Mouse (Mus musculus): Measurements from ENCODE around the gene Ppard. TPM values are rescaled to one million over a fixed set of nuclear protein-coding genes. Genes with fewer than 3 reads are reported as not detected.

Ppard gene
- polyA plus RNA-seq, 1 experiment from 2014 or later, result 1.5 TPM

DNA sequence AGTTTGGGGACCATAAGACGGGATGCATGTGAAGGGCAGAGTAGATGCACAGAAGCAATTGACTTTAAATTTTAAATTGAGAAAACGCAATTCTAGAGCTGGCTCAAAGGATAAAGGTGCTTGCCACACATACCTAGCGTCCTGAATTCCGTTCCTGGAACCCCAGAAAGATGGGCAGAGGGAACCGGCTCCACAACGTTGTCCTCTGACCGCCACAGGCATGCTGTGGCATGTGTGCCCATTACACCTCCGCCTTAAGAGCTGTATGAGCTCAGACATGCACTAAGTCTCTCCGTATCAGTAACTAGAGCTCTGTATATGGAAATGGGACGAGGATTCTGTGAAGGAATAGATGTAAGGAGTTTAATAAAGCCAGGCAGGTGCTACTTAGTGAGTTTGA lies 7.9 kb upstream of the Ppard start:
- H3K27me3 ChIP-seq (replicated peaks), result peaks cover 16% of the 10 kb centered on the region; the same call in 1 of the 2 replicates
- no peaks in the 10 kb centered on the region for H3K9me3 ChIP-seq
- no peak for ATAC-seq (ENCODE audit: extremely low read depth, insufficient number of reproducible peaks, low FRiP score, low TSS enrichment)
- no peak overlapping the region for H3K9ac ChIP-seq
- no peak overlapping the region for H3K4me3 ChIP-seq
- 87% methylated on average over 10 of the region's 10 CpGs for WGBS
- H3K4me1 ChIP-seq, result peaks cover 25% of the 10 kb centered on the region
- no peak overlapping the region for H3K27ac ChIP-seq (replicated peaks)
- H3K4me2 ChIP-seq, result no peak overlapping the region; the same call in 1 of the 2 replicates
- H3K36me3 ChIP-seq, result no peaks in the 10 kb centered on the region

DNA sequence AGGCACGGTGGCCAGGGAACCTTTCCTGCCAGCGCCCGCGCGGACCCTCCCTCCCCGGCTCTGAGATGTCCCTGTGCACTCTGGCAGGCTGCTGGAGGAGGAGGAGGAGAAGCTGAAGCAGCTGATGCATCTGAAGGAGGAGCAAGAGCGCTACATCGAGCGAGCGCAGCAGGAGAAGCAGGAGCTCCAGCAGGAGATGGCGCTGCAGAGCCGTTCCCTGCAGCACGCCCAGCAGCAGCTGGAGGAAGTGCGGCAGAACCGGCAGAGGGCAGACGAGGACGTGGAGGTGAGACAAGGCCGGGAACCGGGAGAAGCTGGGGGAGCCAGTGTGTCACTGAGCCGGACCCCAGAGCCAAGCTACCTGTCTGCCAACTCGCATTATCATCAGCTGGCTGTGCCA lies 6.5 kb upstream of the Ppard start:
- H3K27ac ChIP-seq (replicated peaks), result no peak overlapping the region
- H3K9ac ChIP-seq, result peak overlapping the region; percentile 77
- H3K4me2 ChIP-seq, result peak overlapping the region; percentile 73
- no peak for ATAC-seq (ENCODE audit: extremely low read depth, insufficient number of reproducible peaks, low FRiP score, low TSS enrichment)
- peaks cover 25% of the 10 kb centered on the region for H3K4me1 ChIP-seq
- peak overlapping the region; percentile 42 for H3K4me3 ChIP-seq
- H3K9me3 ChIP-seq, result no peaks in the 10 kb centered on the region
- 5% methylated on average over 21 of the region's 21 CpGs for WGBS
- no peaks in the 10 kb centered on the region for H3K36me3 ChIP-seq
- peaks cover 18% of the 10 kb centered on the region for H3K27me3 ChIP-seq (replicated peaks)

DNA sequence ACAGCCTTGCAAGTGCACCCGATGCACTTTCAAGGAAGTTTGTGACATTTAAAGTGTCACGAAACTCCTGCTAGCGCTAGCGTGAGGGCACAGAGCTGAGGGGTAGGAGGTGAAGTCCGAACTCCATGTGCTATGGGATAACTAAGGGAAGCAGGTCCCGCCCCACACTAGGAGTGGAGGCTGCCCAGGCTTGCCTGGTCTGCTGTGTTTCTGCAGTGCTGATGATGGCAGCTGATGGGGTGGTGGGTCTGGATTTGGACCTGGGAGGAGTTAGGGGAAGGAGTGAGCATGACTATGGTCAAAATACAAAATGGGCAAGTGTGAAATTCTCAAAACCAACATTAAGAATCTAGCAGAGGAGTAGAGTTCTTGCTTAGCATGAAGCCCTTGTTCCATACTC lies 2.0 kb upstream of the Ppard start:
- no peak for ATAC-seq (ENCODE audit: extremely low read depth, insufficient number of reproducible peaks, low FRiP score, low TSS enrichment)
- no peak overlapping the region for H3K4me3 ChIP-seq
- 67% methylated on average over 6 of the region's 6 CpGs for WGBS

DNA sequence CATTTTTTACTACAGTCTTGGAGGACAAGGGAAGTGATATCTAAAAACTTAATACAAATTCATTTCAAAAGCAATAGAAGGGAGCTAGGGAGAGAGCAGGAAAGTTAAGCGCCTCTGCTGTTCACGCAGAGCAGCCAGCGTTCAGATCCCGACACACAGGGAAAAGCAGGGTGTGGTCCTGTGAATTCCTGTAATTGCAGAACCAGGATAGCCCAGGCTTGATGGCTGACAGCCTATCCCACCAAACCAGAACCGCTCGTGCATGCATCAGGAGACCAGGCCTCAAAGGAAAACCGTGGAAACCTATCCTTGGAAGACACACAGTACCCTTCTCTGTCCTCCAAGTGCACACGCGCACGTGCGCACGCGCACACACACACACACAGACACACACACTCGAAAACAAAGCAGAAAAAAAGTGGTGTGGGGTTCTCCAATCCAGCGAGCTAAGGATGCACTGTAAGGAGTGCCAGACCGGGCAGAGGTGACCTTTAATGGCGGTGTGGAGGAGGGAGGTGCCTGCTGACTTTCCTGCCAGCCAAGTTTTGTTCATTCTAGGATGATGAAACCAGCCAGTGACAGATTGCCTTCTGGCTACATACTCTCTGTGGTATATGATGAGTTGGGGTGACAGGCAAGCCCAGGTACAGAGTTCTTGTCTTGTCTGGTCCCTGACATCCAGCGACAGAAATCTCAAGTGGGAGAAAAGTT lies 1.3 kb upstream of the Ppard start:
- no peak overlapping the region for H3K4me3 ChIP-seq
- no peak for ATAC-seq (ENCODE audit: extremely low read depth, insufficient number of reproducible peaks, low FRiP score, low TSS enrichment)
- H3K4me1 ChIP-seq, result peaks cover 19% of the 10 kb centered on the region

More for the DNA sequence above, 2.0 kb upstream of the Ppard start:
- Histone ChIP-seq H3K9me3 (no peaks in the 10 kb centered on the region), H3K27ac (replicated peaks) (no peak overlapping the region), H3K4me1 (peaks cover 25% of the 10 kb centered on the region), H3K27me3 (replicated peaks) (peaks cover 9% of the 10 kb centered on the region), H3K9ac (no peak overlapping the region), H3K4me2 (no peak overlapping the region), H3K36me3 (no peaks in the 10 kb centered on the region)

DNA sequence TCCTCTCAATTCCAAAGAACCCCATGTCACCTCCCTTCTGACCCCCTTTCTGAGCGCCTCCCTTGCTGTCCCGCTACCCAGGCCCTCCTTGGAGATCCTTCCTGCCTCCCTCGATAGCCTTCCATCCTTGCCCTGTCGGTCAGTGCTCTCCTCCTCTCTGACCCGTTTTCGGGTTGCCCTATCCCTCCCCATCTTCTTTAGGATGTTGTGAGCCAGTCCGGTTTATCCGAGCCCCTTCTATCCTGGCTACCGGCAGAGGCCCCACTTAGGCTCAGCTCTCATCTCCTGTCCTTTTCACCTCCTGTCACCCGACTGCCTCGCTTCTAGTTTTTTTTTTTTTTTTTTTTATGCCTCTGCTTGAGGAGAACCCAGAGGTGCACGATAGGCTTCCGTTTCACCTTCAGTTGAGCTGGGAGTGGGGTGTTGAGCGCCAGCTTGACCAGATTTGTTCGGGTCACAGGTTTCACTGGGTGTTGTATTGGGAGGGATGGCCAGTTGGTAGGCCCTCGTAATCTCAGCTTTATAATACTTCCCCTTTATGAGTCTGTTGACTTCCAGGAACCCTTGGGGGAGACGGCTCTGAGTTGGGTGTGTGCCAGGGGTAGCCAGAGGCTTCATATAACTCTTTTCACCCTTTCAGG lies 711 bp downstream of the Ppard start:
- peaks cover 7% of the 10 kb centered on the region for H3K27me3 ChIP-seq (replicated peaks)
- H3K4me1 ChIP-seq, result peaks cover 18% of the 10 kb centered on the region
- H3K9me3 ChIP-seq, result no peaks in the 10 kb centered on the region
- H3K27ac ChIP-seq (replicated peaks), result peak overlapping the region; percentile 82
- WGBS, result 5% methylated on average over 16 of the region's 17 CpGs
- peaks cover 13% of the 10 kb centered on the region for H3K36me3 ChIP-seq
- peak overlapping the region; percentile 92 for H3K4me2 ChIP-seq
- peak overlapping the region; percentile 96 for H3K9ac ChIP-seq
- ATAC-seq (ENCODE audit: extremely low read depth, insufficient number of reproducible peaks, low FRiP score, low TSS enrichment), result no peak
- peak overlapping the region; percentile 85 for H3K4me3 ChIP-seq

More for the DNA sequence above, 1.3 kb upstream of the Ppard start:
- H3K9ac ChIP-seq, result no peak overlapping the region
- no peaks in the 10 kb centered on the region for H3K36me3 ChIP-seq
- 81% methylated on average over 18 of the region's 18 CpGs for WGBS
- H3K27me3 ChIP-seq (replicated peaks), result peaks cover 7% of the 10 kb centered on the region
- no peak overlapping the region for H3K4me2 ChIP-seq
- H3K27ac ChIP-seq (replicated peaks), result no peak overlapping the region
- H3K9me3 ChIP-seq, result no peaks in the 10 kb centered on the region

DNA sequence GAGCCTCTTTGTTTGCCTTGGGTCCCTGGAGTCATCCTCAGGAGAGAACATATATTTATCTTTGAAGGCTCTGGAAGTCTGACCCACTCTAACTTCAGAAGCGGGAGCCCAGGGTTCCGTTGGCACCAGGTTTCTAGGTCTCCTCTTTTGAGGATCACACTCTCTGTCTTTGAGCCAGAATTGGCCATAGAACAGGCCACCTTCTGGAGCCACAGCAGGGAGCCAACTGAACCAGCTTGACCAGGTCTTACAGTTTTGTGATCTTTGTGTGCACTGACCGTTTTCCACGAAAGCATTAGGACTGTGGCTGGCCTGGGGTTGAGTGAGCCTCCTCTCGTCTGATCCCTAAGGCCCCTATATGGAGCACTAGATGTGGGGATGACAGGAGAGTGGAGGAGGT lies 2.1 kb downstream of the Ppard start:
- Histone ChIP-seq H3K27me3 (replicated peaks) (peaks cover 7% of the 10 kb centered on the region), H3K36me3 (peaks cover 25% of the 10 kb centered on the region), H3K9ac (peak overlapping the region; percentile 24; the same call in 1 of the 2 replicates), H3K27ac (replicated peaks) (no peak overlapping the region), H3K4me1 (peaks cover 18% of the 10 kb centered on the region), H3K4me2 (no peak overlapping the region), H3K9me3 (no peaks in the 10 kb centered on the region), H3K4me3 (no peak overlapping the region)
- no peak for ATAC-seq (ENCODE audit: extremely low read depth, insufficient number of reproducible peaks, low FRiP score, low TSS enrichment)
- 92% methylated on average over 5 of the region's 5 CpGs for WGBS

DNA sequence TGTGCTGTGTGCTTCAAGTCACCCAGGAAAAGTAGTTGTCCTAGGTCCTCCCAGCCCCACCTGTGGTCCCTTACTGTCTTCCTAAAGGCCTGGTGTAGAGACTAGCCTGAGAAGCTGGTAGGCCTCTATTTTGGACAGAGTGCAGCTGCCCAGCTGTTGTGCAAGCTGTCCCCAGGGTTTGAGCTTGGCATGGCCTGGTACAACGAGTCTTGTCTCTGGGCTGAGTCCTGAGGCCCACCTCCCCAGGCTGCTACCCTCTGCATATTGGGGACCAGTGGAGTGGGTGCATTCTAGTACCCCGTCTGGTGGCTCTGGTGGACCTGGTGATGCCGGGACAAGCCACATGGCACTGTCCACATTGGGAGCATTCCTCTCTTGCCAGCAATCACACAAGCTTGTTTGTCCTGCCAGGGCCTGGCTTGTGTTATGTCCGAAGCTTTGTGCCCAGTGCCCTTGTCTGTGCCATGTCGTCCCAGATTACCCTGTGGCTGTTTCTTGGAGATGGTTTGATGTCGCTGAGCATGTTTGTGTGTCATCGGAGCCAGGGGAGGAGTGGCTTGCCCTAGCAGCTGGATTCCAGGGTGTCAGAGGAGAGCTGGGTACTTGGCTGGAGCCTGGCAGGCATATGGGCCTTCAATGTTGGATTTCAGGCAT lies 3.6 kb downstream of the Ppard start:
- Histone ChIP-seq H3K27me3 (replicated peaks) (peaks cover 3% of the 10 kb centered on the region), H3K9me3 (no peaks in the 10 kb centered on the region), H3K9ac (no peak overlapping the region), H3K4me2 (no peak overlapping the region), H3K4me3 (no peak overlapping the region), H3K27ac (replicated peaks) (no peak overlapping the region), H3K4me1 (peaks cover 18% of the 10 kb centered on the region), H3K36me3 (peaks cover 39% of the 10 kb centered on the region)
- ATAC-seq (ENCODE audit: extremely low read depth, insufficient number of reproducible peaks, low FRiP score, low TSS enrichment), result no peak
- 79% methylated on average over 7 of the region's 7 CpGs for WGBS

DNA sequence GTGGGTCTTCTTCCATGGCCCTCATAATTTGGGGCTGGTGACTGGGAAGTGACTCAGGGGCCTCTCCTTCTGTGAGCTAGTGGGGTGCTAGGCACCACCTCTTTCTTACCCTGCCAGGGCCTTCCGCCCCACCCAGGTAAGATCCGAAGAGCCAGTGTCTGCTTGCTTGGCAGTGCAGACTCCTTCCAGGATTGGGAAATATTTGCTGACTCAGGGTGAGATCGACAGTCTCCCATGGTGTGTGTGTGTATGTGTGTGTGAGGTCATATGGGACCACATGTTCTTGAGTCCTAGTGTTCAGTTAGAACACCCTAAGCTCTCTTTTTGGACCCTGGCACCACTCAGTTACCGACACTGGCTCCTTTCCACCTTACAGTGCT lies 4.1 kb downstream of the Ppard start:
- H3K27ac ChIP-seq (replicated peaks), result no peak overlapping the region
- H3K27me3 ChIP-seq (replicated peaks), result no peaks in the 10 kb centered on the region
- no peak overlapping the region for H3K4me2 ChIP-seq
- no peak overlapping the region for H3K4me3 ChIP-seq
- H3K9ac ChIP-seq, result no peak overlapping the region
- H3K9me3 ChIP-seq, result no peaks in the 10 kb centered on the region
- no peak for ATAC-seq (ENCODE audit: extremely low read depth, insufficient number of reproducible peaks, low FRiP score, low TSS enrichment)
- peaks cover 21% of the 10 kb centered on the region for H3K4me1 ChIP-seq
- 76% methylated on average over 4 of the region's 4 CpGs for WGBS
- H3K36me3 ChIP-seq, result peaks cover 45% of the 10 kb centered on the region

DNA sequence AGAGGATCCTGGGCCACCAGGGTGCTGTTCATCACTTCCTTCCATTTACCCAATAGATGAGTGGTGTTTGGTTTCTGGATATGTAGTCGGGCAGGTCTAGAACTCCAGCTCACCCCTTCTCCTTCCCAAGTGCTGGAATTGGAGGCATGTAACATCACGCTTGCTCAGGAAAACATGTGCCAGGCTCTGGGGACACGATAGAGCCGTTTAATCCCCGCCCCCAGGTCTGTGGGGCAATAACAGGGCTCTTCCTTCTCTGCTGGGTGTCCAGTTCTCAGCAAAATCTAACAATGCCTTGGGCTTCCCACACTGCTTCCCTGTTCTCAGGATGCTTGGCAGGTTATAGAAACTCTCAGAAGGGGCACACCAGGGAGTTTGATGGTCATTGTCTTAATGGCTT lies 4.9 kb downstream of the Ppard start:
- WGBS, result 70% methylated on average over 5 of the region's 5 CpGs
- H3K4me3 ChIP-seq, result no peak overlapping the region
- no peaks in the 10 kb centered on the region for H3K9me3 ChIP-seq
- peaks cover 51% of the 10 kb centered on the region for H3K36me3 ChIP-seq
- no peak for ATAC-seq (ENCODE audit: extremely low read depth, insufficient number of reproducible peaks, low FRiP score, low TSS enrichment)
- no peak overlapping the region for H3K27ac ChIP-seq (replicated peaks)
- no peak overlapping the region for H3K9ac ChIP-seq
- peaks cover 28% of the 10 kb centered on the region for H3K4me1 ChIP-seq
- no peaks in the 10 kb centered on the region for H3K27me3 ChIP-seq (replicated peaks)
- no peak overlapping the region for H3K4me2 ChIP-seq

DNA sequence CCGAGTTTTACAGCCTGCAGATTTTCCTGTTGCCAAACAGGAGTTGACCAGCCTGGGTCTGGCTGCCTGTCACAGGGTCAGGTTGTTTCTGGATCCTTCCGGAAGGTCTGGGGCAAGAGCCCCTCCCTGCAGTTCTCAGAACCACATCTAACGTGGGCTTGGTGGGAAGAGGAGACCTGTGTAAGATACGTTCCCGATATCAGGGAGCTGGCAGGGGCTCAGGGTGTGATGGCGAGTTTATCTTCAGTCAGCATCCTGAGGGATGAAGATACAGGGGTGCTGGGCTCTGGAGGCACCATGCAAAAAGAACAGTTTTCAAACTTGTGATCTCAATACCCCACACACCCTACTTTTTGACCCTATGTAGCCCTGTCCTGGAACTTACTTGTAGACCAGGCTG lies 5.4 kb downstream of the Ppard start:
- 65% methylated on average over 6 of the region's 6 CpGs for WGBS
- H3K4me2 ChIP-seq, result no peak overlapping the region

DNA sequence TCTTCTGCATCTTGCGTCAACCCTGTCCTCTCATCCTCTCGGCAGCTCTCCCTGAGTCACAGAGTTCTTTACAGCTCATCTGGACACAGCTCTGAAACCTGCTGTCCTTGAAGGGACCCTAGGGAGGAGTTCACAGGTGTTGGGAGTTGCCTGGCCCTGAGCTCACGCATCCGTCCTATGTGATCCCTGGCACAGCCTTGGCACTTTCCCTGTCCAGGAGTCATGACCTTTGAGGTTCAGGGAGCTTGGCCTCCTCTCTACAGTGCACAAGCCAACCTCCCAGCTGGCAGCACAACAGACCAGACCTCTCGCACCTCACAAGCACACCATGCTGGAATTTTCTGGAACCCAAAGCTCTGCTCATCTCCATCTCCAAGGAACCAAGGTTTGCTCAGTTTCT lies 8.3 kb downstream of the Ppard start:
- H3K4me2 ChIP-seq, result no peak overlapping the region
- WGBS, result 86% methylated on average over 5 of the region's 5 CpGs
- no peak for ATAC-seq (ENCODE audit: extremely low read depth, insufficient number of reproducible peaks, low FRiP score, low TSS enrichment)

More for the DNA sequence above, 5.4 kb downstream of the Ppard start:
- no peak overlapping the region for H3K9ac ChIP-seq
- H3K4me1 ChIP-seq, result peaks cover 33% of the 10 kb centered on the region
- no peaks in the 10 kb centered on the region for H3K9me3 ChIP-seq
- ATAC-seq (ENCODE audit: extremely low read depth, insufficient number of reproducible peaks, low FRiP score, low TSS enrichment), result no peak
- H3K36me3 ChIP-seq, result peaks cover 55% of the 10 kb centered on the region
- no peak overlapping the region for H3K4me3 ChIP-seq
- H3K27ac ChIP-seq (replicated peaks), result no peak overlapping the region
- no peaks in the 10 kb centered on the region for H3K27me3 ChIP-seq (replicated peaks)

More for the DNA sequence above, 8.3 kb downstream of the Ppard start:
- no peaks in the 10 kb centered on the region for H3K27me3 ChIP-seq (replicated peaks)
- no peak overlapping the region for H3K9ac ChIP-seq
- H3K36me3 ChIP-seq, result peaks cover 64% of the 10 kb centered on the region
- H3K27ac ChIP-seq (replicated peaks), result no peak overlapping the region
- no peak overlapping the region for H3K4me3 ChIP-seq
- H3K9me3 ChIP-seq, result no peaks in the 10 kb centered on the region
- peaks cover 35% of the 10 kb centered on the region for H3K4me1 ChIP-seq
